Mouse (Mus musculus): Measurements from ENCODE around the gene Dnajb3.
"Not testable (repeated sequence)": the region's sequence is repeated elsewhere in the genome, so short reads cannot be mapped to it uniquely, and the experiment has no call there.

Dnajb3 gene

DNA sequence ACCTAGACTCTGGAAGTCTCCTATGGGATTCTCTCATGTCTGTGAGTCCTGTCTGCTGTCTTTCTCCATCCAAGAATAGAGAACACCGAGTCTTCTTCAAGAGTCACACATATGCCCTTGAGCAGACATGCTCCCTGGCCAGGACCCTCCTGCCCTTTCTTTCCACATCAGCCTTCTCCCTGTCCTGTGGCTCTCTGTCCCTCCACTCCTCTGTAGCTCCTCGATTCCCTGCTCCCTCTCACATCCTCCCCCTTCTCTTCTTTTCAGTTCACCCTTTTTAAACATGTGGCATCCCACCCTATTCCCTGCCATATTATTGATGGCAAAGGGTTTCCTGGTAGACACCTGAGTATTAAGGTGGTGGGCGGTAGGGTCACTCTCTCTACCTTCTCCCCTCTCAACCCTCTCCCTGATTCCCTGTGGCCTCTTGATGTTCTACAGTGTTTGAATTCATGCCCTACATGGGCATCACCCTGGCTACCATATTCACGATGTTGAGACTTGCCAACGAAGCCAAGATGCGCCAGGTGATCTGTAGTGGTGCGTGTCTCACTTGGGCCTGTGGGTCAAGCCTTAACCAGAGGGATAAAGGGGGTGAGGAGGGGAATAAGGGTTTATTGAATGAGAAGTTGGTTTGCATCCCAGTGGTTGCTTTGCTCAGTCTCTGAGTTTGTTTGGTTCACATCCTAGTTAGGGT, 26.4 kb upstream of the Dnajb3 start:
- no peak for DNase-seq (ENCODE audit: low spot score in 2 of 2)

DNA sequence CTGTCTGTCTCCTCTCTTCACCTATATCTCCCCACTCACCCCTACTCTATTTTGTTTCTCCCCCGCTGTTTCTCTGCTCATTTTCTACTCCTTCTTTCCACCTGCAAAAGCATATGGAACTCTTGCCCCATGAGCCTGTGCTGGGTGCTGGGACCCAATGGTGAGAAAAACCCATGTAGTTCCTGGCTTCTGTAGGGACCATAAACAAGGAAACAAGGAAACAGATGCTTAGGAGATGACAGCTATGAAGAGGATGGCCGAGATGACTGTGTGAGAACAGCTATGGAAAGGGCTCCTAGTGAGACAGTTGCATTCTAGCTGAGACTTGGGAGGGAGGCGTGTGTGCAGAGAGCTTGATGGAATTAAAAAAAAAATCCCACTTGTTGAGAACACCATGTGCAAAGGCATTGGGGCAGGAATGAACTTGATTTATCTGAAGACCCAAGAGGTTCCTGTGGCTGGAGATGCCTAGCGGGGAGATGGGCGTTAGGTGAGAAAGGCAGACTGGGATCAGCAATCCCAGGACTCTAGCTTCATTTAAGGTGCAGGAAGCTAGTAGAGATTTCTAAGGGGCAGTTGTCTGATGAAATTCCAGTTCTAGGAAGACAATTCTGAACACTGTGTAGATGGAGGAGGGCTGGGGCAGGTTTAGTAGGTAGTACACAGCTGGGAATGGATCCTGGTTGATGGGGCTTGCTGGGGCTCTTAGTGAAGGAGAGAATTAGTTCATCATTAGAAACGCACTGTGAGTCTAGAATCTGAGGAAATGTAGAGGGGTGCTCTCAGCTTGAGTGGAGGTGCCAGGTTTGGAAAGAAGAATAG, 25.6 kb upstream of the Dnajb3 start:
- no peak for DNase-seq (ENCODE audit: low spot score in 2 of 2)

DNA sequence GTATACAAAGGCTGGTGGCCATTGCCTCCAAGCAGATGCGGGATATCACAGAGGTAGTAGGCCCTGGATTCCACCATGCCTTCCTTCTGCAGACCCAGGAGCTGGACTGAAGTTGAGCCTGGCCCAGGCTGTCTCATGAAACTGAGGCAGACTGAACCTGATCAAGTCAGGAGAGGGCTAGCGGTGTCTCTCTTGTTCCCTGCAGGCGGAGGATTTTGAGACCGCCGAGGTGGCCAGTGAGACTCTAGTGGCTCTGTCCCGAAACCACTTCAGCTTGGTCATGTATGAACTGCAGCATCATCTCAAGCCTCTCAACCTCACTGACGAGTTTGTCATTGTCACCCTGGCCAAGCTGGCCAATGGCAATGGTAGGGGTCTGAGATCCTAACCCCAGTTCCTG, 24.8 kb upstream of the Dnajb3 start:
- DNase-seq (ENCODE audit: low spot score in 2 of 2), result no peak

DNA sequence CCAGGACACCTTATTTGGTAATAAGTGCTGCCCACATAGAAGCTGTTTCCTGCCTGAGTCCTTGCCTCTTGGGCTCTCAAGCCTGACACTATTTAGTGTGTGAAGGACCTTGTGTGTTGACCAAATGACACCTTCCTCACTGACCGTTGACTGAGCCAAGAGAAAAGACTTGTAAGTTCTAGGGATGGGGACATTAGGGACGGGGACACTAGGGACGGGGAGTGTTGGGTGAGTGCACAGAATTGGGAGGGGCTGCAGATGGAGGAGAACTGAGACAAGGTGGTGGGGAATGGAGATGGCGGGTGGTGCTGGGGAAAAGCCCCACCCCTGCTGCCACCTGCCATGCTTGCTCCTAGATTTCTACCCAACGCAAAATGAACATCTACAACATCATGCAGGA, 24.4 kb upstream of the Dnajb3 start:
- no peak for DNase-seq (ENCODE audit: low spot score in 2 of 2)

DNA sequence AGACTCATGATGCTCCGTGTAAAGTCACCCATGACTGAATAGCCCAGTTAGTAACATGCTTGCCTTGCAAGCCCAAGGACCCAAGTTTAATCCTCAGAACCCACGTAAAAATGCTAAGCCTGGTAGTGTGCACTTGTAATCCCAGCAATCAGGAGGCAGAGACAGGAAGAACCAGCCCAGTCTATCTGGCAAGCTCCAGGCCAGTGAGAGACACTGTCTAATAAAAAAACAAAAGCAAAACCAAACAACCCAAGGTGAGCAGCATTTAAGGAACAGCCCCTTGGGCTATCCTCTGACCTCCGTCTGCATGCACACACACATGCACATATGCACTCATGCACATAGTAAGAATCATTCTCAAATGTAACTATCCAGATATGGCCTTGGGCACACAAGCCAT, 24.0 kb upstream of the Dnajb3 start:
- no peak for DNase-seq (ENCODE audit: low spot score in 2 of 2)

DNA sequence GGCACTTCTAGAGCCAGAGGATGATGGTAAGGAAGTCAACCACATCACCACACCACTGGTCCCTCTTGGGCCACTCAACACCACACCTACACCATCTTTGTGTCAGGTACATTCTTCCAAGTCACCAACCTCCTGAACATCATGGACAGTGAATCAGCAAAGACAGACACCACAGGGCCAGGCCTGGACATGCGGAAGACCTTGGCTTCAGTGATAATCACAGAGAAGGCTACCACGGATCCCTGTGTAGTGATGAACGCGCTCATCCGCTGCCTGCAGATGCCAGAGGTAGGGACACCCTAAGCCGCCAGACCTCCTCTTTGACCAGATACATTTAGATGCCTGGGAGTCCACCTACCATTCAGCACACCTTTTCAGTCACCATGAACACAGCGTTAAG, 22.5 kb upstream of the Dnajb3 start:
- peak in 1 of 2 experiments; percentile 3 for DNase-seq (ENCODE audit: low spot score in 2 of 2)

DNA sequence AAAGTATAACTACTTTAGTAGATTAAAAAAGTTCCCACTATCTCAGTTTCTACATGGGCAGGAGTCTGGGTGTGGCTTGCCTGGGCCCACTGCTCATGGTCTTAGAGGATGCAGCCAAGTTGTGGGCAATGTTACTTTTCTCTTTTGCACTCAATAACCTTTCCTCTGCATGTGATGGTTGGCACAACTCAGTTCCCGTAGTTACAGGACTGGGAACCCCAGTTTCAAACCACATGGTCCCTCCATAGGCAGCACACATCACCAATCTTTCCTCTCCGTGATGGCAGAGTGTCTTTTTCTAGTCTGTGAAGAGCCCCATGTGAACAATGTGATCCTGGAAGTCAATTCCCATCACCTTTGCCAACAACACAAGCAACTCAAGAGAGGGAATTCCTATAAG, 21.9 kb upstream of the Dnajb3 start:
- peak in 1 of 2 experiments; percentile 3 for DNase-seq (ENCODE audit: low spot score in 2 of 2)

DNA sequence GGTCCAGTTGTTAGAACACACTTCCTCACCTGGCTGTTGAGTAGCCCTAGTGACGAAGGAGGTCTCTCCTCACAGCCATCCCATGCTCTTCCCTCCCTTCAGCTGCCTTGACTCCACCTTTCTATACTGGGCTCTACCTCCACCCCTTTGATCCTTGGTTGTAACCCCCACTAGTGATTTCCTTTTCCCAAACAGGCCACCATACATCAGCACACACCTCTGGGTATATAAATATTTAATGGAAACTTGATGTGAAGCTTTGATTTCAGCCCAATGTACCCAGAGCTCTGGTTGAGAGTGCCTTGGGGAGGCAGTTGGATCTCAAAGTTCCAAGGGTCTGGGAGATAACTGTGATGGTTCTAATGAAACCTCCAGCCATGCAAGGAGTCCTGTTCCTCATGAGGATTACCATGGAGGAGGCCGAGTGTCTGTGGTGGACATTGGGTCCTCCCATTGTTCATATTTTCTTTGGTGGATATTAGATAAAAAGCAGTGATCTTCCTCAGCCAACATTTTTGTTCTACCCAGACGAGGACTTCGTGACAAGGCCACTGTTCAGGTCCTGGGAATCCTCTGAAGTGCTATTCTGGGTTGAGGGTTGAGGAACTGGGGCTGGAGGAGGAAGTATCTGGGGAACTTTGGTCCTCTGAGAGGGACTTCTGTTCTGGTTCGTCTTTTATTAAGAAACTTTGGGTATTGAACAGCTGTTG, 21.2 kb upstream of the Dnajb3 start, which contains the start of gene Mroh2a:
Gene Mroh2a, plus strand, starts transcription at position 317 of the 710 bp plus-strand sequence.
- DNase-seq (ENCODE audit: low spot score in 2 of 2), result peak in 1 of 2 experiments; percentile 6

DNA sequence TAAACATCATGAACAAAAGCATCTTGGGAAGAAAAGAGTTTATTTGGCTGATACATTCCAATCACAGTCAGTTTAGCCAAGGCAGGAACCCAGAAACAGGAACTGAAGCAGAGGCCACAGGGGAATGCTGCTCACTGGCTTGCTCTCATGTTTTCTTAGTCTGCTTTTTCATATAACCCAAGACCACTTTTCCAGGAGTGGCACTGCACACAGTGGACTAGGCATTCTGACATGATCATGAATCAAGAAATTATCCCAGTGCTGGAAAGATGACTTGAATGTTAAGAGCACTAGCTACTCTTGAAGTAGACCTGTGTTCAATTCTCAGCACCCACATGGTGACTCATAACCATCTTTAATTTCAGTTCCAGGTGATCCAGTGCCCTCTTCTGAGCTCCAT, 20.2 kb upstream of the Dnajb3 start:
- DNase-seq (ENCODE audit: low spot score in 2 of 2), result peak in 1 of 2 experiments; percentile 4

DNA sequence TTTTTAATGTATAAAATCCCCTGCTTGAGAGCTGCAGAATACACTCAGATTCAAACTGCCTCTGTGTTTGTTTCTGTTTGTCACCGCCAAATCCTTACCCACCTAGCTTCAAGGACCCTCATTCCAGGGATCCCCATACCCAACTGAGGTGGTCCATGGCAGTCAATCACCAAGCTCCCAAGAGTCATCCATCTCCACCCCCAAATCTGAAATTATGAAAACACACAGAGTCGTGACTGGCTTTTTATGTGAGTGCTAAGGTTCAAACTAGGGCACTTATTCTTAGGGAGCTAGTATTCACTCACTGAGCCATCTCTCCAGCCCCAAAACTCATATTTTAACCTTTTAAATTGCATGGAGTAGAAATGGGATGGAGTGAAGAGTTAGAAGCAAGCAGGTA, 19.7 kb upstream of the Dnajb3 start:
- DNase-seq (ENCODE audit: low spot score in 2 of 2), result not testable (repeated sequence)

DNA sequence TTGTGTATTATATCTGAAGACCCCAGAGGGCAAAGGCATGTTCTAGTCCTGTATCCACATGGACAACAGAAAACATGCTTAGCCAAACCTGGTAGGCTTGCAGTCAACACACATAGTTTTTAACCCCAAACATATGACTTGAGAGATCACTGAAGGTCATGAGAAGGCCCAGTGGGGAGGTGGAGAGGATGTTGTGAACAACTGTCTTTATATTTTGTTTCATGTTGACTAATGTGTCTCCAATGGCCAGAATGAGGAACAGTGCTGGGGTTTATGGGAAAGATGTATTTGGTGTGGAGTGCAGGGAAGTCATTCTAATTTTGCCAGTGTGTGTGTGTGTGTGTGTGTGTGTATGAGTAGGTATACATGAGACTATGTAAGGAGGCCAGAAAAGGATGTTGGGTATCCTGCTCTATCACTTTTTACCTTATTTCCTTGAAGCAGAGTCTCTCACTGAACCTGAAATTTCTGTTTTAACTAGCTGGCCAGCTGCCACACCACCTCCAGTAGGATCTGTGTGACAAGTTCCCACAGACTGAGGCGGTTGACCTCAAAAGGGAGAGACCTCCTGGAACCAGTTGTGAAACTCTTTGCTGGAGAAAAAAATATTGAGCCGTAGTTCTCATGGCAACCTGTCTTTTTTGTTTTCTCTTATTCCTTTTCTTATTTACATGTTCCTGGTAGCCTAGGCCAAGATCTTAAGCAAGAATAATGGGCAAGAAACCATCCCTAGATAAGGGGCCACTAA, 18.6 kb upstream of the Dnajb3 start:
- DNase-seq (ENCODE audit: low spot score in 2 of 2), result peak in 1 of 2 experiments; percentile 7

DNA sequence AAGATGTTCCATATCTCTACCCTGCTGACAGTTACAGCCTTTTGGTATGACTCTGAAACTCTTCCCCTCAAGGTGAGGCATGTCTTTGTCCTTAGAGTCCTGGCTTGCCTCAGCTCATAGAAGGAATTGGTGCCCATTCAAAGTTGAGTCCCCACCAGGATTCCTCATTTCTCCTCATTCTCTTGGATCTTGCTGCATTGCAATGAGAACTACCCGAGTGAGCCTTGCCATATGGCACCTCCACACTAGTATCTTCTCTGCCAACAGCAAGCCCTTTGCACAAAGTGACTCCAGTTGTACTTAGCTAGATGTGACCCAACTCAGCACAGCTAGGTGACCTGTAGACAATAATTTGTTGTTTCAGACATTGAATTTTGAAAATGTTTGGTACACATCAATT, 18.0 kb upstream of the Dnajb3 start:
- peak in 1 of 2 experiments; percentile 8 for DNase-seq (ENCODE audit: low spot score in 2 of 2)

DNA sequence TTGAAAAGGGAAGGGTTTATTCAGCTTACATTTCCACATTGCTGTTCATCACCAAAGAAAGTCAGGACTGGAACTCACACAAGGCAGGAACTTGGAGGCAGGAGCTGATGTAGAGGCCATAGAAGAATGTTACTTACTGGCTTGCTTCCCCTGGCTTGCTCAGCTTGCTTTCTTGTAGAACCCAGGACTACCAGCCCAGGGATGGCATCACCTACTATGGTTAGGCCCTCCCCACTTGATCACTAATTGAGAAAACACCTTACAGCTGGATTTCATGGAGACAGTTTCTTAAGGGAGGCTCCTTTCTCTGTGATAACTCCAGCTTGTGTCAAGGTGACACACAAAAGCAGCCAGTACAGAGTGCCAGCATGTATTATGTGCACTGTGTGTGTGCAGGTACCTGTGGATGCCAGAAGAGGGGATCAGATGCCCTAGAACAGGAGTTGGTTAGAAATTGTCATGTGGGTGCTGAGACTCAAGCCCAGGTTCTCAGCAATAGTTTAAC, 17.5 kb upstream of the Dnajb3 start:
- peak in 1 of 2 experiments; percentile 7 for DNase-seq (ENCODE audit: low spot score in 2 of 2)

DNA sequence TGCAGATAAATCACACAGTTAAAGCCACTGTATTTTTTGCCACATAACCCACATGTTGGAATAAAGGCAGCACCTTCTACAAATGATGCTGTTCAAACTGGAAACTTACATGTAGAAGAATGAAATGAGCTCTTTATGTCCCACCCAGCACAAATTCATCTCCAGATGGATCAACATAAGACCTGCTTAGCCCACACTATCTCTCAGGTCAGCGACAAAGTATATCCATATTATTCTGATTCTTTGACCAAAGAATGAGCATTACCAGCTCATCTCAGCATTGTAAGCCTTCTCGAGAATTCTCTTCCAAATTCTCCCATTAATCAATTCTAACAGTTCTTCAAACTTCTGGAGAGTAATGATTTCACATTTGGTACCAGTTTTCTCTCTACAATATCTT, 16.6 kb upstream of the Dnajb3 start:
- DNase-seq (ENCODE audit: low spot score in 2 of 2), result no peak

DNA sequence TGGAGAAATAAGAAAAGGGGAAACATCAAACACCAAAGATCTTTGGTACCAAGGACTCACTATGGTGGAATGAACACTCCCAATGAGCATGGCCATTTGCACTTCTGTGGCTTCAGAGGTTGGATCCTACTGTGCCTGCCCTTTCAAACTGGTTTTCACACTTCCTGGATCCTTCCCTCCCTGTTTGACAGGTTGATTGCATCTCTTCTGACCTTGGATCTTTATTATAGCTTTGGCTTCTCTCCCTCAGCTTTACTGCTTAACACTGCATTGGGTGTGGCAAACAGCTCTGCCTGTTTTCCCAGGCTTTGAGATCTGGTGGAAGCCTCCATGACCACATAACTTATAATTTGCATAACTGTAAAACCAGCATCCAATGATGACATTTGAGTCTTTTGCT, 14.8 kb upstream of the Dnajb3 start:
- no peak for DNase-seq (ENCODE audit: low spot score in 2 of 2)

DNA sequence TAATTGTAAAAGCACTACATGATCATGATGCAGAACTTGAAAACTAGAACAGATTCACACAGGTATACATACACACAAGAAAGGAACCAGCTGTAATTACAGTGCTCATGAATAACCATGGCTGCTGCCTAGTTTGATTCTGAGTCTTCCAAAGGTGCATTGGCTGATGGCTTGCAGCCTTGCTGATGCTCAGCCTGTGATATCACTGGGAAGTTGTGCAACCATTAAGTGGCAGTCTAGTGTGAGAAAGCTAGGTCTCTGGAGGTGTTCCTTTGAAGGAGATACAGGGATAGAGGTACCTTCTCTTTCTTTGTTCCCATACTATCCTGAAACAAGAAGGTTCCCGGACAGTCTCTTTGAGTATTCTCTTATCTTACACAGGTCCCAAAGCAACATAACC, 13.5 kb upstream of the Dnajb3 start:
- no peak for DNase-seq (ENCODE audit: low spot score in 2 of 2)

DNA sequence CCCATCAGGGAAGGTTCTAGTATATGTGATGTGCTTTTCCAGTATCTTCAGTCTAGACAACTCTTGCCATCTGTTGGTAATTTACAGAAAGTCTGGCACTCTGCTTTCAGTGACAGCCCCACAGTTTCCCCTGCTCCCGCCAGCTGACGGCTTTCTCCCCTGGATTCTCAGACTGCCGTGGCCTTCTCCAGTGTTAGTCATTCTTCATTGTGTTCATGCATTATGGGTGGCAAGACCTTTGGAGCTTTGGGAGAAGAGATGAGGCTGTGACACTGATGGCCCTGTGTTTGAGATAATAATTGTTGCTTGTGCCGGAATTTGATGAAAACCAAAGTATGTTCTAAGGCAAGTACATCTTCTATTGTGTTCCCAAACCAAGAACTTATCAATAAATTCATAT, 13.0 kb upstream of the Dnajb3 start:
- no peak for DNase-seq (ENCODE audit: low spot score in 2 of 2)

DNA sequence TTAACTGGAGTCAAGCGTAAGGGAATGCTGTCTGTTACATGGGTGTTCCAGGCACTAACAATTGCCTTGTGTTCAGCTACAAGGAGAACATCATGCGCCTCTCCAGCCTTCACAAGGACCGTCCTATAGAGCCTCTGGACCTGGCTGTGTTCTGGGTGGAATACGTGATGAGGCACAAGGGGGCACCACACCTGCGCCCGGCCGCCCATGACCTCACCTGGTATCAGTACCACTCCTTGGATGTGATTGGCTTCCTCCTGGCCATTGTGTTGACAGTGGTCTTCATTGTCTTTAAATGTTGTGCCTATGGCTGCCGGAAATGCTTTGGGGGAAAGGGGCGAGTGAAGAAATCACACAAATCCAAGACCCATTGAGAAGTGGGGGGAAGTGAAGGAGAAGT, 12.5 kb upstream of the Dnajb3 start:
- no peak for DNase-seq (ENCODE audit: low spot score in 2 of 2)

DNA sequence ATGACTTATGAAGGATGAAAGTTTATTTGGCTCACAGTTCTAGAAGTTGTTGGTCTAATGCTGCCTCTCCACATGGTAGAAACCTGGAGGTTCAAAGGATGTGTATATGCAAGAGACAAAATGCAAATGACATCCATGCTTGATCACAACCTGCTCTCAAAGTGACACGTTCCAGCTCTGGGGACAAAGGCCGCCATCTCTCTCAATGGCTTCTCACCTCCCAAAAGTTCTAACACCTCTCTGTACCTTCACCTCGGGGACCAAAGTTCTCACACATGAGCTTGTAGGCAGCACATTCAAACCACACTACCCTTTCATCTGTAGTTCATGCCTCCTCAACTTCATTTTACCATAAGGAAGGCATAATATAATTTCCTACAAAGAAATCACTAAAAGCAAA, 12.0 kb upstream of the Dnajb3 start:
- DNase-seq (ENCODE audit: low spot score in 2 of 2), result no peak

DNA sequence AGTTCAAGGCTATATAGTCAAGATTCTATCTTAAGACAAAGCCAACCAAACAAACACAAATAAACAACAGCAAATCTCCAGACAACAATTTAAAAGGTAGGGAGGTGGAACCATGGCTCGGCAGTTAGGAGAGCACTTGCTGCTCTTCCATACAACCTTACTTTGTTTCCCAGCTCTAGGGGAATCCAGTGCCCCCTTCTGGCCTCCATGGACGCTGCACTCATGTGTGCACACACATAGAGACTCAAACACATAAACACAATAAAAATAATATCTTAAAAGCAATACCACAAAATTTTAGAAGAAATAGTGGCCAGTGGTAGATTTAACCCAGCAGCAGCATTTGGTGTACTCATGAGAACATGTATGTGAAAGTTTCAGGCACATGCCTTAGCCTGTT, 11.6 kb upstream of the Dnajb3 start:
- no peak for DNase-seq (ENCODE audit: low spot score in 2 of 2)

DNA sequence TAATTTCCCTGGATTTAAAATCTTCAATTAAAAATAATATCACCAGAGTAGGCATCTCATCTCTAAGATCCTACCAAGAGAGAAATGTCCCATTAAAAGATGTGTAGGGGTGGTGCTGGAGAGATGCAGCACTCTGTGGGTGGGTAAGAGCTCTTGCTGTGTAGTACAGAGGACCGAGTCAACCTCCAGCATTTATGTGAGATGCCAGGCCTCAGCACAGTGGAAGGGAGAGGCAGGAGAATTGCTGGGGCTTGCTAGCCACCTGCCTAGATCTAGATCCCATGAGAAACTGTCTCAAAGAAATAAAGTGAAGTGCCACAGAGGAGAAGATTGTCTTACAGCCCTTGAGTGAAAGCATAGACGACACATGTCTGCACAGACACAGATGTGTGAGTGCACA, 11.0 kb upstream of the Dnajb3 start:
- DNase-seq (ENCODE audit: low spot score in 2 of 2), result no peak
